Mouse (Mus musculus) heart, postnatal 4 days (tissue): ENCODE measurements around the gene Cyp2c70. TPM values are rescaled to one million over a fixed set of nuclear protein-coding genes. Genes with fewer than 3 reads are reported as not detected.
"Not testable (repeated sequence)": the region's sequence is repeated elsewhere in the genome, so short reads cannot be mapped to it uniquely, and the experiment has no call there.

Source experiments
- DNase-seq: peaks from one replicate; pipeline ENCODE4 v3.0.0; 2021
- total RNA-seq, 2 experiments: library from RNA; stranded (reverse); gene quantifications; 2 replicates each; pipeline ENCODE4 v1.2.3; 2021

Cyp2c70 gene
- total RNA-seq: under 1 TPM; 0.74 TPM

DNA sequence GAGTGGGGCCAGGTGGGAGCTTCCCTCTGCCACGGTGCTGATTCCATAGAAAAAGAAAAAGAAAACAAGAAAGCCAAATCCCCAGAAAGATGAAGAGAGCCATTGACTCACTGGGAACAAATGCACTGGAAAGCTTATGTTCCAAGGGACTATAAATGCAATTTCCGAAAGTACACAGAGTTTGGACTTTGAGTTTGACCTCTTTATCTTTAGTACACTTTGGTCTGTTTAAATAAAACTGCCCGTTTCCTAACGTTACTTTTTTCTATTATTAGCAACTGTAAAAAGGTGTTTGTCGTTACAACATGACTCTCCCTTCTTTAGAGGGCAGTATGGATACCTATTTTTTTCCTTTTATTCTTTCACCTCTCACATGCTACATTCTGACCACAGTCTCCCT is at the start of gene Cyp2c70:
Cyp2c70 (minus strand) TSS at position 174 of the 400 bp plus-strand sequence.
- DNase-seq: no peak

- DNase-seq: no peak
These were observed 45.4 kb upstream of the Cyp2c70 start for GRCm38 (mm10) chr19:40232560-40232959.

- no peak for DNase-seq
These were observed 44.9 kb upstream of the Cyp2c70 start for GRCm38 (mm10) chr19:40231825-40232541.

- DNase-seq: no peak
These were observed 44.1 kb upstream of the Cyp2c70 start for GRCm38 (mm10) chr19:40231074-40231738.

DNA sequence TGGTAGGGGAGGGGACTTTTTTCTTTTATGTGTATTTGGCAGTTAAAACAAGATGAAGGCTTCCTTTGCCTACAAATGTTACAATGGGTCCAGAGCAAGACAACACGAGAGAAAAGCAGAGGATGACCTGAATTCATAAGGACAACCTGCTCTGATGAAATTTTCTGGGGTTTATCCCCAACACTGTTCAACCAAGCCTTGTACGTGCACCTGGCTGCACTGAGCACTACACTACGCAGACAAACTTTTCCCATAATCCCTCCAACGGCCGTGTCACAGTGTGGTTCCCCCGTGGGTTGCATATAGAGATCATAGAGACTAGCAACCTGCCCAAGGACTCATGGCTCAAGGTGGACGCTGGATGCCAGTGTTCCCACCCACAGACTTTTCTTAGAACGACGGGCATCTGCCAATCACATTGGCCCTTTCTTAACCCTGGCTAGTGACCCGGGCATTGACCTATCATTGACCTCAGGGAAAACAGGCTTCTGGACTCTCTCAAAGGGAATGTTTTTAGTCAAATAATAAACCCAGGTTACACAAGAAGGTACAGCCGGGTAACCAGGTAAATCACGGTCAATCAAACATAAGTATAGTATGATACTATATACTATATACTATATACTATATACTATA is 39.5 kb upstream of the Cyp2c70 start:
- no peak for DNase-seq

- DNase-seq: peak; percentile 28
These were observed 38.6 kb upstream of the Cyp2c70 start for GRCm38 (mm10) chr19:40225761-40226110.

DNA sequence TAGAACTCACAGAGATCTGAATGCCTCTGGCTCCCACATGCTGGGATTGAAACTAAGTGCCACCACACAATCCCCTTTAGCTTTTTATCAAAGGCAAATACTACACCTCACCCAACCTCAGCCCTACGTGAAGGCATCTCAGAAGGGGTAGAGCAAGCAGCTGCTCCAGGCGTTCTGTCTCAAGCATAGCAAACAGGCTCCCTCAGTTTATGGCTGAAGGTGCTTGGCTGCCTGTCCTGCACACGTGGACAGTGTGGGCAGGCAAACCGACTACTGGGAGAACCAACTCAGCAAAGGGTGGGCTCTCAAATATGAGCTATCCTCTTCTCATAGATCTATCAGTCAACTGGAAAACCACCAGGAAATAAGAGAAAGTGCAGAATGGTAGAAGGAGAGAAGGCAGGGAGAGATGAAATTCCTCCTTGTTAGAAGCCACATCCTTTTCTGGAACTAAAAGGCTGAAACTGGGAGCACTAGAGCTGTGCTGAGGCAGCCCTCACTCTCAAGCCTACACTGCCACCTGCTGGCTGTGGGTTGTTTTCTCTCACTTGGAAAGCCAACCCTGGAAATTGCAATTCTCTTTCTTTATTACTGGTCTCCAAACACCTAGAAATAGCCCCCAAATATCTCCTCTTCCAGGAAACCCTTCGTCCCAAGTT is 38.1 kb upstream of the Cyp2c70 start:
- peak; percentile 86 for DNase-seq

- not testable (repeated sequence) for DNase-seq
These were observed 35.2 kb upstream of the Cyp2c70 start for GRCm38 (mm10) chr19:40222307-40222706.

- DNase-seq: no peak
These were observed 33.7 kb upstream of the Cyp2c70 start for GRCm38 (mm10) chr19:40220878-40221277.

DNA sequence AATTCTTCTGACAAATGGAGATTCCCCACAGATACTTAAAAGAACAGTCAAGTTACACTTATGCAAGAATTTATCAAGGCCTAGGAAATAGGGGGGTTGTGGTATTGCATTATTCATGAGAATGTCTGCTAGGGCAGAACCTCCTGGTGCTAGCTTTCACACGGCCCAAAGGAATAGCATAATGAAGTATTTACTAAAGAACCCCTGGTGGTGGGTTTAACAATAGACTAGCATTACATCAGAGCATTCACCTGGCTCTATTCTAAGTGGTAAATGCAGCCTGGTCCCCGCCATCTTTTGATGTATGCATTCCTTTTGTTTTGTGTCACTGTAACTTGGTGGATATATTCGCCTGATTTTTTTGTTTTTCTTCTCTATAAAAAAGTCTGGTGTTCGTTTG is 15.8 kb upstream of the Cyp2c70 start:
- DNase-seq: not testable (repeated sequence)

DNA sequence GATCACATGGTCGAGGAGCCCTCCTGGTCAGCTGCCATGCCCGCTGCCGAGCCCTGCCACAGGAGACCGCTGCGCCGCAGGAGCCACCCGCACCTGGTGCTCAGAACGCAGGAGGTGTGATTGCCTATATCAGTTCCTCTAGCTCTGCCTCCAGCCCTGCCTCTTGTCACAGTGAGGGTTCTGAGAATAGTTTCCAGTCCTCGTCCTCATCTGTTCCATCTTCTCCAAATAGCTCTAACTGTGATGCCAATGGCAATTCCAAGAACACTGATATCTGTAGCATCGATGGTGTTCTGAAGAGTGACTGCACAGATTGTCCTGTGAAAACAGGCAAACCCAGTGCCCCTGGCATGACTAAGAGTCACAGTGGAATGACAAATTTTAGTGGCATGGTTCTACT is 3.5 kb upstream of the Cyp2c70 start:
- DNase-seq: no peak

DNA sequence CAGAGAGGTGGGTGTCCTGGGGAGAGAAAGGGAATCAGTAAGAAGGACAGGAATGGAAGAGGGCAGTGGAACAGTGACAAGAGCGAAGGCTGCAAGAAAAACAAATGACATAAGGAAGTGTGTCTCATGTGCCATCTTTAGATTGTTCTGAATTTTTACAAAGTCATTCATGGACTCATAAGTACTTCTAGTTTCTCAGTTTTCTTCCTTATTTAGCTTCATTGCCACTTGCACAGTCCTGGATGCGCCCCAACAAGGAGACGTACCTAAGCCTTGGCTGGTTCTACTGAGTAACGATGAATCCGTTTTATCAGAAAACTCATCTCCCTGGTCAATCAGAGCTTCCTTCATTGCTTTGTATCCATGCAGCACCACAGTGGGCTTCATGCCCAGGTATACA is 3.5 kb downstream of the Cyp2c70 start:
- DNase-seq: no peak

DNA sequence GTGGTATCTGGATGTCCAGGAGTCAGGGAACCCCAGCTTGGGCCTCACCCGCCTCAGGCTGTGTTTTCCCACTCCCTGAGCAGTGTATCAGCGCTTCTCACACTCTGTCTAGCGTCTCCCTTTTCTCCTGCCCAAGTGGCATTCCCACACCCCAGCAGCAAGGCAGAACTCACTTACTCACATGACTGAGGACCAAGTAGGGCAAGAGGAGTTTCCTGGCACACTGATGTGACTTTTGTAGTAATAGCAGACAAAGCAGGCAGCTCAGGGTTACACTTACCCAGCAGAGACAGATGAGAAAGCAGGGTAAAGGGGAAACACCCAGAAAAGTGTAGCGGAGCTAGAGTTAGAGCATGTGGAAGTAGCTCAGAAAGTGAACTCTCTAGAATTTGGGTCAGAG is 8.8 kb downstream of the Cyp2c70 start:
- DNase-seq: no peak

- not testable (repeated sequence) for DNase-seq
These were observed 18.7 kb downstream of the Cyp2c70 start for GRCm38 (mm10) chr19:40168391-40168790.

DNA sequence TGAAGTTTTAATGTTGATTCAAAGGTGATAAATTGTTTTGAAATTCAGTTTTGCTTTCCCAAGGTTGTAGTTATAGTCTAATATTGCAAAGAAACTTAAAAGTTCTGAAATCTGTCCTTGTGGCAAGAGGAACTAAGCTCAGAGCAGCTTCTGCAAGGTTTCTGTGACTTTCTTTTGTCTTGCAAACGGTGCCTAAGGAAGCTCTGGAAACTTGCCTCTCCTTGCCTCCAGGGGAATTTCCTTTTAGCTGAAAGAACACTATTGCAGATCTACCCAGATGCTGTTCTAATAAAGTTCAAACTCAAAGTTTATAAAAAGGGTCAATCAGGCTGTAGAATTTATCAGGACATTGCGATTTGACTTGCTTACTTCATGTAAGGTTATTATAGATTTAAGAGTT is 60.1 kb downstream of the Cyp2c70 start:
- DNase-seq: not testable (repeated sequence)

GRCm38 (mm10) chr19:40125165-40125564 is 62.0 kb downstream of the Cyp2c70 start:
- not testable (repeated sequence) for DNase-seq

DNA sequence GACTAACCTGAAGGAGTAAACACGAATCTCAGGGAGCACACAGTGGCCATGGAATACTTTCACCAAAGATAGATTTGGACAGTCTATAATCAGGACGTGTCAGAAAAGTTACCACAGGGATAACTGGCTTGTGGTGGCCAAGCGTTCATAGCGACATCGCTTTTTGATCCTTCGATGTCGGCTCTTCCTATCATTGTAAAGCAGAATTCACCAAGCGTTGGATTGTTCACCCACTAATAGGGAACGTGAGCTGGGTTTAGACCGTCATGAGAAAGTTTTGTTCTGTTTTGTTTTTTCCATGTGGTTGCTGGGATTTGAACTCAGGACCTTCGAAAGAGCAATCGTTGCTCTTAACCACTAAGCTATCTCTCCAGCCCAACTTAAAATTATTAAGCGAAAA is 67.5 kb downstream of the Cyp2c70 start:
- DNase-seq: not testable (repeated sequence)

Other genes with a start within 250 kb of the Cyp2c70 start
- gene Cyp2c37, start 194.9 kb downstream of the Cyp2c70 start, total RNA-seq: not detected
- gene Cyp2c54, start 113.5 kb downstream of the Cyp2c70 start, total RNA-seq: not detected
- gene Cyp2c50, start 97.6 kb downstream of the Cyp2c70 start, total RNA-seq: not detected
- gene Pdlim1, start 84.5 kb upstream of the Cyp2c70 start, total RNA-seq: 100 to 1,000 TPM; 266 to 281 TPM